Mouse (Mus musculus) forebrain, embryonic 16.5 days (tissue): ENCODE measurements around the gene Vgll4. TPM values are rescaled to one million over a fixed set of nuclear protein-coding genes. Genes with fewer than 3 reads are reported as not detected.

Source experiments
- ATAC-seq: fragments of 200-750 bp; cut with Nextera tagmentation; 2 replicates; pipeline ENCODE4 v1.8.0; 2017; ENCODE audit warnings: mild to moderate bottlenecking, moderate library complexity
- H3K27ac ChIP-seq: fragments of 300-500 bp; sonication (generic); 2 replicates; pipeline ENCODE4 v1.5.1; 2014; ENCODE audit warnings: low read length, control low read depth
- H3K27me3 ChIP-seq: fragments of 300-500 bp; sonication (generic); replicated peaks from 2 replicates; pipeline ENCODE4 v1.6.1; 2014; ENCODE audit warnings: low read length; ENCODE audit not compliant: control insufficient read depth, insufficient read depth
- H3K36me3 ChIP-seq: fragments of 300-500 bp; sonication (generic); 2 replicates; pipeline ENCODE4 v1.6.1; 2014; ENCODE audit not compliant: control insufficient read depth, insufficient read depth
- H3K4me1 ChIP-seq: fragments of 300-500 bp; sonication (generic); replicated peaks from 2 replicates; pipeline ENCODE4 v1.6.1; 2014; ENCODE audit warnings: low read length; ENCODE audit not compliant: control insufficient read depth, insufficient read depth
- H3K4me2 ChIP-seq: fragments of 300-500 bp; sonication (generic); 2 replicates; pipeline ENCODE4 v1.6.1; 2014; ENCODE audit warnings: mild to moderate bottlenecking, low read length, control low read depth
- H3K4me3 ChIP-seq: fragments of 300-500 bp; sonication (generic); replicated peaks from 2 replicates; pipeline ENCODE4 v1.5.1; 2014; ENCODE audit warnings: mild to moderate bottlenecking, low read length, control low read depth
- H3K9ac ChIP-seq: fragments of 300-500 bp; sonication (generic); replicated peaks from 2 replicates; pipeline ENCODE4 v1.6.1; 2014; ENCODE audit warnings: low read depth, low read length, control low read depth
- H3K9me3 ChIP-seq: fragments of 300-500 bp; sonication (generic); 2 replicates; pipeline ENCODE4 v1.6.1; 2016; ENCODE audit warnings: low read length; ENCODE audit not compliant: control insufficient read depth
- WGBS: fragments of 180-500 bp; shearing (Covaris S2); extraction: QIAGEN DNeasy Blood & Tissue Kit; methylation state at CpG from one replicate; pipeline ENCODE4 v1.1.7; 2014; 5-methylcytosine and 5-hydroxymethylcytosine counted together
- polyA plus RNA-seq: library from polyadenylated mRNA; unstranded; fragments of >200 nt; fragmentation: Nextera tagmentation; extraction: Ambion mirVana; gene quantifications from 2 replicates; pipeline ENCODE4 v1.2.1, GENCODE M21; 2015

Gene Vgll4
- polyA plus RNA-seq, 1 experiment from 2014 or later, result 74.3 TPM

DNA sequence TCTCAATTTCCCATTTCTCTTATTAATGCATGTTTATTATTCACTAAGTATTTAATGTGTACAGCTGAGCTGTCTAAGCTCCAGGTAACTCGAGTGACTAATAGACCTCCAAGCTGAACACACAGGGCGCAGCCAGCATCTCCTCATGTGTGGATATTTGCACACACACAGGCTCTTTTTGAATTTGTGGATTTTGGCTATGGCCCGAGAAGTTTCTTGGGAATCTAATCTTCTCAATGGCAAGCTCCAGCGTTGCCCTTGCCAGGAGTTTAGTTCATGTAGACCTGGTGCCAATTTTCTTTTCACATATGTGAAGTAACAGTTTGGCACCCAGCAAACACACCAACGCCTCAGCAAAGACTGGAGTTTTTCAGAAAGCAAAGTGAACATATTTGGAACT lies 157.5 kb downstream of the Vgll4 start:
- peak; percentile 70 for ATAC-seq
- no peak overlapping the region for H3K4me2 ChIP-seq

More for the DNA sequence above, 157.5 kb downstream of the Vgll4 start:
- no peak overlapping the region for H3K27ac ChIP-seq
- H3K9me3 ChIP-seq, result no peaks in the 10 kb centered on the region
- no peaks in the 10 kb centered on the region for H3K27me3 ChIP-seq
- 46% methylated on average over 5 of the region's 5 CpGs for WGBS
- no peaks in the 10 kb centered on the region for H3K36me3 ChIP-seq
- no peak overlapping the region for H3K9ac ChIP-seq
- H3K4me1 ChIP-seq, result peaks cover 17% of the 10 kb centered on the region
- H3K4me3 ChIP-seq, result no peak overlapping the region

Other genes with a start within 250 kb of the Vgll4 start
- gene Tamm41, start 67.9 kb upstream of the Vgll4 start, polyA plus RNA-seq, result 54.2 and 58.2 TPM in 2 replicates
- gene Syn2, start 164.9 kb upstream of the Vgll4 start, polyA plus RNA-seq, result 34.8 and 37.1 TPM in 2 replicates